Mouse (Mus musculus) heart, adult 2 months (tissue): ENCODE data around the gene Gm2007. TPM values are rescaled to one million over a fixed set of nuclear protein-coding genes. Genes with fewer than 3 reads are reported as not detected.
"Not testable (repeated sequence)": the region's sequence is repeated elsewhere in the genome, so short reads cannot be mapped to it uniquely, and the experiment has no call there.

Source experiments
- DNase-seq, 2 experiments: peaks; one replicate each; pipeline ENCODE4 v3.0.0; 2021
- H3K27ac ChIP-seq: fragments of 200-600 bp; 2 replicates; pipeline ENCODE4 v1.8.1; 2022
- H3K27me3 ChIP-seq: fragments of 200-500 bp; 2 replicates; pipeline ENCODE4 v1.6.1; 2012; ENCODE audit warnings: mild to moderate bottlenecking, low read length, inconsistent platforms, mixed read lengths; ENCODE audit not compliant: control insufficient read depth, insufficient read depth
- H3K36me3 ChIP-seq: fragments of 200-500 bp; 2 replicates; pipeline ENCODE4 v1.6.1; 2012; ENCODE audit warnings: low read length, inconsistent platforms; ENCODE audit not compliant: control insufficient read depth, insufficient read depth
- H3K4me1 ChIP-seq: fragments of 200-500 bp; 2 replicates; pipeline ENCODE4 v1.6.1; 2011; ENCODE audit warnings: low read length; ENCODE audit not compliant: control insufficient read depth, insufficient read depth
- H3K4me3 ChIP-seq: fragments of 200-600 bp; 2 replicates; pipeline ENCODE4 v1.8.1; 2022
- H3K79me2 ChIP-seq: fragments of 200-500 bp; replicated peaks from 2 replicates; pipeline ENCODE4 v1.6.1; 2012; ENCODE audit warnings: mild to moderate bottlenecking, inconsistent platforms, low read length, moderate library complexity, mixed read lengths; ENCODE audit not compliant: control insufficient read depth, insufficient read depth
- H3K9ac ChIP-seq: fragments of 200-500 bp; 2 replicates; pipeline ENCODE4 v1.6.1; 2012; ENCODE audit warnings: low read depth, mild to moderate bottlenecking, control low read depth, inconsistent platforms, low read length, mixed read lengths
- WGBS: fragments of 180-500 bp; shearing (Covaris S2); methylation state at CpG from one replicate; pipeline ENCODE4 v1.1.7; 2018; 5-methylcytosine and 5-hydroxymethylcytosine counted together
- intact Hi-C: fragments of 180-260 bp; cut with DNase I; formaldehyde crosslinking; loops from one replicate; pipeline ENCODE4 v1.15.1; 2025
- long read RNA-seq: library from polyadenylated mRNA; stranded (forward); transcript quantifications from one replicate; pipeline ENCODE4 v2.0.0, GENCODE M21; 2021
- polyA plus RNA-seq: library from polyadenylated mRNA; depleted of rRNA; stranded (reverse); fragments of >200 nt; gene quantifications from 2 replicates; pipeline ENCODE4 v1.2.3, GENCODE M21; 2012; rRNA removed
- total RNA-seq, 2 experiments: library from RNA; stranded (reverse); gene quantifications; 2 replicates each; pipeline ENCODE4 v1.2.3; 2021

The Gm2007 gene
- total RNA-seq = not detected
- not detected in 2 replicates for polyA plus RNA-seq
- long read RNA-seq, partial matches to known transcripts = 0 of 2 reads
- long read RNA-seq, other reads (novel, unspliced or antisense) = 1 of 2 reads

GRCm38 (mm10) chr2:175741237-175741636 lies at the start of gene Gm2007:
Gene Gm2007, plus strand, starts transcription at chr2:175741537.
- H3K4me3 ChIP-seq, intact Hi-C loops, H3K27me3 ChIP-seq, H3K9ac ChIP-seq, H3K4me1 ChIP-seq, DNase-seq, H3K27ac ChIP-seq, H3K36me3 ChIP-seq, H3K79me2 ChIP-seq: not testable (repeated sequence)
- WGBS = no CpG with 5 or more reads among the region's 2 CpGs

GRCm38 (mm10) chr2:175703546-175703945 lies 37.8 kb upstream of the Gm2007 start, which contains the start of gene Zfp969:
Gene Zfp969, minus strand, starts transcription at chr2:175703646.
- DNase-seq, H3K27me3 ChIP-seq, intact Hi-C loops, H3K4me3 ChIP-seq, H3K4me1 ChIP-seq, H3K27ac ChIP-seq, H3K36me3 ChIP-seq, H3K9ac ChIP-seq, H3K79me2 ChIP-seq: not testable (repeated sequence)
- WGBS = no CpG with 5 or more reads among the region's 9 CpGs

- WGBS = no CpG with 5 or more reads among the region's 6 CpGs
- H3K36me3 ChIP-seq, H3K27ac ChIP-seq, intact Hi-C loops, DNase-seq, H3K27me3 ChIP-seq, H3K79me2 ChIP-seq, H3K4me3 ChIP-seq, H3K4me1 ChIP-seq, H3K9ac ChIP-seq: not testable (repeated sequence)
These were observed 59.7 kb downstream of the Gm2007 start, which contains the start of gene Gm14288 for GRCm38 (mm10) chr2:175800993-175801392. Gene Gm14288, minus strand, starts transcription at chr2:175801093.

Other genes with a start within 250 kb of the Gm2007 start
- not detected for gene Gm11007, start 97.6 kb upstream of the Gm2007 start, total RNA-seq
- not detected in 2 replicates for gene Gm11007, start 97.6 kb upstream of the Gm2007 start, polyA plus RNA-seq
- gene Zfp969, start 37.9 kb upstream of the Gm2007 start, total RNA-seq = 1 to 10 TPM in 1 of 2 experiments, not detected in 1; 4.3 TPM
- gene Zfp969, start 37.9 kb upstream of the Gm2007 start, polyA plus RNA-seq = not detected in 2 replicates
- 10 to 100 TPM; 18.0 to 21.0 TPM for gene Gm14288, start 59.6 kb downstream of the Gm2007 start, total RNA-seq
- 1.2 and 4.0 TPM in 2 replicates for gene Gm14288, start 59.6 kb downstream of the Gm2007 start, polyA plus RNA-seq
- gene Gm6710, start 127.7 kb downstream of the Gm2007 start, total RNA-seq = 10 to 100 TPM; 16.1 to 16.9 TPM
- gene Gm6710, start 127.7 kb downstream of the Gm2007 start, polyA plus RNA-seq = 0.59 and 1.6 TPM in 2 replicates
- 10 to 100 TPM; 13.3 to 16.8 TPM for gene Zfp966, start 189.6 kb downstream of the Gm2007 start, total RNA-seq
- 0.86 and 1.6 TPM in 2 replicates for gene Zfp966, start 189.6 kb downstream of the Gm2007 start, polyA plus RNA-seq
- gene Gm2026, start 223.8 kb downstream of the Gm2007 start, total RNA-seq = 10 to 100 TPM; 16.3 to 18.6 TPM
- gene Gm2026, start 223.8 kb downstream of the Gm2007 start, polyA plus RNA-seq = 1.3 TPM in 1 of 2 replicates, not detected in the other